Mouse (Mus musculus) leukemia stem cell, adult 10-12 weeks (primary cell): ENCODE data around the gene Sec11a. TPM values are rescaled to one million over a fixed set of nuclear protein-coding genes. Genes with fewer than 3 reads are reported as not detected.

ENCODE experiments used
- polyA plus RNA-seq: library from polyadenylated mRNA; stranded (reverse); fragments of >175 nt; gene quantifications from 2 replicates; pipeline ENCODE4 v1.2.3, GENCODE M21; 2012; ENCODE audit warnings: low replicate concordance

The Sec11a gene
- 0.70 and 8.3 TPM in 2 replicates for polyA plus RNA-seq

DNA sequence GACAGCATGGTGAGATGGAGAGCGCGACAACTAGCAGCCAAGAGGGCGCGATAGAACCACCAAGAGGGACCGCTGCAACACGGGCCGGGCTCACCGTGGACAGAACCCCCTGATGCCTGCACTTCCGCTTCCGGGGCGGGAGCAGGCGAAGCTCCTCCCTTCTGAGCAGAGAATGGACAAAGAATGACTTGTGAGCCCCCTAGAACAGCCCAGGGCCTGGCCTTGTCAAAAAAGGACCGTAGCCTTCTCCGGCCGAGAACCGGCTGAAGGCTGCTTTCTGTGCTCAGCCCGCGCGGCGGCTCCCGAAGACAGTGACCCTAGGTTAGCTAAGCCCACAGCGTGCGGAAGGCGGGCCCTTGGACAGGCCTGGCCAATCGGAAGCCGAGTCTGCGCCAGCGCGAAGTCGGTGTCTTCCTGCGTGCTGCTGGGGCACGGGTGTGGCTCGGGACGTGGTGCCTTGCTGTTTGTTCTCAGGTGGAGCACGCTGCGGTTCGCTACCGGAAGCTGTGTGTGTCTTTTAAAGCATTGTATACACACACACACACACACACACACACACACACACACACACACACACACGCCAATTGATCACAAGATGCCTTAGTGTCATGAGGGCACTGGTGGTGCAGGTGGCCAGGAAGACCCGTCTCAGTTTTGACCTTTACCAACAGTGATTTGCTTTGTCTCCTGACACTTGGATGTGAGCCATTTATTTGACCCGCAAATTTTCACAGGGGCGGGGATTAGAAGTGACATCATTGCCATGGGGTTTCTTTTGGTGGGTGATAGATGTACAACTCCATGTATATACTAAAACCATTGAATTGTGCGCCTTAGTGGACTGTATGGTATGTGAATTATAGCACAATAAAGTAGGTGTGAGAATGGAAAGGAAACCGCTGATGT lies at the start of gene Sec11a:
Sec11a (minus strand) TSS at position 336 of the 906 bp plus-strand sequence.

DNA sequence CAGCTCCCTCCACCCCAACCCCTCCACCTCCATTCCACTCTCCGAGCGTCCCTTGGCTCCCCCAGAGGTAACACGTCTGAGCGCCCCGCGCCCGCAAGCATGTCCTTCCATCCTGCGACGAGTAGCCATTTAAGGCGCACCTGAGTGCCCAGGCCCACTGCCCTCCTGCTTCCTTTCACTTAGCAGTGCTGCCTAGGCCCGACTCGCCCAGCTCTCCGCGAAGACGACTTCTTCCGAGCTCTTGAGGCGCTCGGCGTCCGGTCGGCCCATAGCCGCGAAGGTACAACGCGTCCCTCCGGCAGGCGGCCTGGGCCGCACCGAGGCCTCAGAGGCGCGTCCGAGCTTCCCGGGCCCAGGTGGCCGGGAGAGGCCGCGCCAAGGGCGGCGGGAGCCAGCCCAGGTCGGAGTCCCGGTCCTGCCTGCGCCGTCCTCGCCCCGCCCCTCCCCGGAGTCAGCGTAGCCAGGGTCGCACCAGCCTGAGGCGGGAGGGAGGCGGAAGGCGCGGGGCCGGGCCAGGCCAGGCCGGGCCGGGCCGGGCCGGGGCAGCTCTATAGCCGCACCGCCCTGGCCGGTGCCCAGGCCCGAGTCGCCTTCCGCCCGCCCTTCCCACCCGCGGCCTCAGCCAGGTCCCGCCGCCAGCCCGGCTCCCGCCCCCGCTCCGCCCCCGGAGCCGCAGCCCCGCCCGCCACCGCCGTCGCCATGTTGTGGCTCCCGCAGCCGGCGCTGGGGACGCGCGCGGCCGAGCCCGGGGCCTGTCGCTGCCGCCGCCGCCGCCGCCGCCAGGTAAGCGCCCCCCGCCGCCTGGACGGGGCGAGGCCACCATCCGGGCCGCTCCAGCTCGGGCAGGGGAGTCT lies 45.6 kb upstream of the Sec11a start, which contains the start of gene Zfp592:
Zfp592 (plus strand) TSS at position 702 of the 854 bp plus-strand sequence.

DNA sequence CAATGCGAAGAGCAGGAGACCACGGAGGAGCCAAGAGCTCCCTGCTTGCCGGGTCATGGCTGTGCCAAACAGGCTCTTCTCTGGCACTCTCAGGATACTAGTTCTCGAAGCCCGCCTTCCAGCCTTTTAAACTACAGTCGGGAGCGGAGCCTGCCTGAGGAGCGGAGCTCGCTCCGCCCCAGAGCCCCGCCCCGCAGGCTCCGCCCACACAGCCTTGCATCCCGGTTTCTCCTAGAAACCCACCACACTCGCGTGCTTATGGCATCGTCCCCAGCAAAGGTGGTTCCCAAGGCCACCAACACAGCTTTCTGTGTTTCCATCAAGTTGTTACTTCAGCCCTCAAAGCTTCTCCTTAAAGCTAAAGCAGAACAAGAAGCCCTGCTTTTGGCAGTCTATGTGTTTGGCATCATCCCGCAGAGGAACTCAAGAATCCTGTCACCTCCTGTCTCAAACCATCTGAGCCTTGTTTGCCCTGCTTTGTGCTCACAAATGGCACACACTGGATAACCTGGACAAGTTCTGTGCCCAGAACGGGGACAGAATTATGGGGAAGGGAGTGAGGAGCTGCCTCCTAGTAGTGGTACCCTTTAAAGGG lies 42.6 kb downstream of the Sec11a start, which contains the start of gene Nmb:
Nmb (minus strand) TSS at position 156 of the 595 bp plus-strand sequence.

DNA sequence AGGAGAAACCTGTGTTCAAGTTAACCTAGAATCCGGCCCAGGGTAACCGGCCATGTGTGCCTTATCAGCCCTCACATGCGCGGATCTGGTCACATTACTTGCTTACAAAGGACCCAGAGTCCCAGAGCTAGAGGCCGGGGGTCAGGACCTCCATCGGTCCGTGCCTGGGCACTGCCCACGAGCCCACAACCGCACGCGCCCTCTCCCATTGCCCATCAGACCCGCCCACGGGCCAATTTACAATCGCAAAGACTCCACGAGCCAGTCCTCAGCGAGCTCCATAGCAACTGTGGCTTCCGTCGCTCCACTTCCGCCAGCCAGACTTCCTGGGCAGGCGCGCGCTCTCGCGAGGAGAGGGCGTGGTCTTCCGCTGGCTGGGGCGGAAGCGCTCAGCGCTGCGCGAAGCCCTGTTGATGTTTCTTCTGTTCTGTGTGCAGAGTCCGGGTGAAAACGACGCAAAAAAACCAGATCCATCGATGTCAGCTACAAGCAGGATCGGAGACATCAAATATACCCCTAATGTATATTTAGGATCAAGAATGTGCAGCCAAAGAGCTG lies 46.6 kb downstream of the Sec11a start, which contains the start of gene Wdr73:
Wdr73 (minus strand) TSS at position 326 of the 558 bp plus-strand sequence.

DNA sequence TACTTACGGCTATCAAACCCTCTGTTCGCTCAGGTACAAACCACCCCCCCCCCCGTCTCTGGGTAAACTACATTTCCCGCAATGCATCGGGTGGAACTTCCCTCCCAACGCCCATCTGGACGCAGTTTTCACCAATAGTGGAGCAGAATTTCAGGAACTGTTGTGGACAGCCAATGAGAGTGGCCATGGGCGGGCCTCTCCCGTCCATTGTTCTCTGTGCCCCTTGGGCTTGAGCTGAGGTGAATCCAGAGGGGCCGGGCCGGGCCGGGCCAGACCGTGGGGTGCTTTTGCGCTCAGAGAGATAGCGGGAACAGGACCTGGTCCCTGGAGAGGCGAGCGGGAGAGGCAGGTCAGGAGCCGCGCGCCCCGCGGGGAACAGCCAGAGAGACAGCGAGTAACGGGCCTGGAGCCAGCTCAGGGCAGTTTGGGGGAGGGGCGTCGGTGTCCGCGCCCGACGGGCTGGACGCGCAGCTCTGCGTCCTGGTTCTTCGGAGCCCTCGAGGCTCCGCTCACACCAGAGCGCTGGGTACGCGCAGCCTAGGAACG lies 86.8 kb downstream of the Sec11a start, which contains the start of gene Zscan2:
Zscan2 (plus strand) TSS at position 192 of the 546 bp plus-strand sequence.

Other genes starting within 250 kb of the Sec11a start
- gene Iqgap1, start 121.8 kb downstream of the Sec11a start, polyA plus RNA-seq, result 4.3 and 8.5 TPM in 2 replicates
- 2.0 and 2.4 TPM in 2 replicates for gene Zscan2, start 86.9 kb downstream of the Sec11a start, polyA plus RNA-seq
- 4.1 and 32.9 TPM in 2 replicates for gene Wdr73, start 46.5 kb downstream of the Sec11a start, polyA plus RNA-seq
- 2.0 and 3.1 TPM in 2 replicates for gene Nmb, start 42.7 kb downstream of the Sec11a start, polyA plus RNA-seq
- gene Zfp592, start 45.9 kb upstream of the Sec11a start, polyA plus RNA-seq, result 71.8 and 72.4 TPM in 2 replicates
- gene Alpk3, start 109.8 kb upstream of the Sec11a start, polyA plus RNA-seq, result 0.08 and 0.30 TPM in 2 replicates
- gene Slc28a1, start 167.0 kb upstream of the Sec11a start, polyA plus RNA-seq, result not detected in 2 replicates